Mouse (Mus musculus): ENCODE measurements at regions not wholly inside any gene's neighbourhood (a gene's known extent, or its start where the extent isn't known, plus 50 kb on each side); places are given as distances from the start of the nearest gene placed in this dataset.

DNA sequence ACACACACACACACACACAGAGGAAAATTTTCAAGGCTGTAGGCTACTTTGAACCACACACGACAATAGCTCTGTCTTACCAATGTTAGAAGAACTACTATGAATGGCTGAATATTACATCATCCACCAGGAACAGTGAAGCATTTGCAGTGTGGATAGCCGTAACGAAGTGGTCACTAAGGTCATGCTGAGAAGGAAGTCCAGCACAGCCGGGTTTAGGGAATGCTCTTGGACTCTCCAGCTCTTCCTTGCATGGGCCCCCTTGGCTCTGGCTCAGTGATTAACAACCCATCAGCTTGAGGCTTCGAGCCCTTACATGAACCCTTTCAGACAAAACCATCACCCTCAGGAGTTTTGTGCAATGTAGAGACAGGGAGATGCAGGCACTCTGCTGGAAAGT, 245.3 kb downstream of the Adamts20 start:
- DNase-seq (ENCODE audit: low read depth) = no peak

DNA sequence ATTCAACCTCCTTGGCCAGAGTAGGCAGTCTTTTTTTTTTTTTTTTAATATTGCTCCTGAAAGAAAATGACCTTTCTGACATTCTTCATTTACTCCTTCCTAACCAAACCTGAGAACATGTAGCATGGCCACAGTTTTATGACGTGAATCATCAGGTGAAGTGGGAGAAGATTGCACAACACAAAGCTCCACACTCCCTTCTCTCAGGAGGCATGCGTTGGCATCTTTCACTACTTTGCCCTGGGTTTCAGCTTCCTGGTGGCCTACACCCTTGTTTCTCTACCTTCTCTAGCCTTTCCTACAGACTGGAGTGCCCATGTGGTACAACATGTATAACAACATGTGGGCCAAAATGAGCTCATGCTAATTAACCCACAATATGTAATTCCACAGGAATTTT, 248.5 kb downstream of the Adamts20 start:
- no peak for DNase-seq (ENCODE audit: low read depth)

DNA sequence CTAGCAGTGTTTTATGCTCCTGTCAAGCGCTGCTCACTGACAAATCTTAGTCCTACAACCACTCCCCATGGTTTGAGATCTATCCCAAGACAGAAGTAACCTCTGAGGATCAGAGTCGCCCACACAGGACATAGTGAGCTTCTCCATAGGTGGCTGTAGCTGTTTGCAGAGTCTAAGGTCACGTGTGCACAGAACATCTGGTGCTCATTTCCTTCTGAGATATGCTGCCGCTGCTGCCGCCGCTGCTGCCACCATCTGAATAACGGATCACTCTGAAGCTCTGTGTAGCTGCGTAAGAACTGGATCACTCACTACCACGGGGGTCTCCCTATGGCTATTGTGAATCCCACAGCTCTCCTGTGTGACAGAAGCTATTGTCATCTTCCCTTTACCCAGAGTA, 250.8 kb downstream of the Adamts20 start:
- no peak for DNase-seq (ENCODE audit: low read depth)

GRCm38 (mm10) chr15:94213393-94213792, 251.8 kb downstream of the Adamts20 start:
- DNase-seq (ENCODE audit: low read depth) = no peak

DNA sequence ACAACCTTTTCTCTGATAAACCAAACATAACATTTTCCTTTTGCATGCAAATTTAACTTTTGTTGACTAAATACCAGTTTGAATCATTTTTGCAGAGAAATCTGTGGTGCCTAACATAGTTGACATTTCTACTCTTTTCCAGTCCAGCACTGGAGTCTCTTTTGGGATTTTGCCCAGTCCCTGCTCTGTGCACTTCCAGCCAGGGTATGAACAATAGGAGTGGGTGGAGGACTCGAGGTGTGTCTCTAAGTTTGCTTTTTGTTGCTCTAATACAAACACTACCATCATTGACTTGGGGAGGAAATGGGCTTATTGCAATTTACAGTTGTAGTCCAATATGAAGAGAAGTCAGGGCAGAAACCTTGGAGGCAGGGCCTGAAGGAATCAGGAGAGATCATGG, 256.7 kb downstream of the Adamts20 start:
- DNase-seq (ENCODE audit: low read depth) = no peak

GRCm38 (mm10) chr15:94206454-94206853, 258.8 kb downstream of the Adamts20 start:
- DNase-seq (ENCODE audit: low read depth) = no peak

- no peak for DNase-seq (ENCODE audit: low read depth)
Measured at GRCm38 (mm10) chr15:94205309-94205893, 259.8 kb downstream of the Adamts20 start.

DNA sequence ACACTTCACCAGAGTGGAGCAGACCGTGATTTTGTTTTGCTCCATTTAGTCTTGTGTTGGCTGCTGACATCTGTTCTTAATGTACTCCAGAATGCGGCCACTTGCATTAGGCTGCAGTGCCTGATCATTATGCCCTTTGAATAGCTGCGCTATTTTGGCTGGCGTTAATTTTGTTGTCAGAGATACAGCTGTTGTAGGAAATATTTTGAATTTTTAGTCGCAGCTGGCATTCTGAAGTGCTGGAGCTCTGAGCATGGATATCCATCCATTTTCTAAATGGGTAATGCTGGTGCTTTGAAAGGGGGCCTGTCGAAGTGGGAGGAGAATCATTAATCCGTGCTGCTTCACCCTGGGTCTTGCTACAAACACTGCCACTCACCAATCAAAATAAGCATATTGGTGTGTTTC, 275.1 kb downstream of the Adamts20 start:
- DNase-seq (ENCODE audit: low read depth) = no peak

DNA sequence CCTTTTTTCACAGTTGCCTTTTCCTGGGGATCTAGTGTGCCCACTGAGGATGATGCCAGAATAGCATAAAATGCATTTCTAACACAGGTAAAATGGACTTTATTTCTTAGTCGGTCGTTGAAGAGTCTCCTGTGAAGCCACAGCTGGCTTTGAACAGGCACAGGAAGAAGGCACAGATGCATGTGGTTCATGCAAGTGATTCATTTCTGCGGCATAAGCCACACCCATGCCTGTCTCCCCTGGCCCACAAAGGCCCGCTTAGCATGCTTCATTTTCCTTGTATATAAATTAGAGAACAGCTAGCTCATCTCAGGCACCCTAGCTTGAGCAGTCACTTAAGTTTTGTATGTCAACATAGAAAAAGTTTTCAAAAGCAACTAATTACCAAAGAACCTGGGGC, 277.6 kb downstream of the Adamts20 start:
- no peak for DNase-seq (ENCODE audit: low read depth)

DNA sequence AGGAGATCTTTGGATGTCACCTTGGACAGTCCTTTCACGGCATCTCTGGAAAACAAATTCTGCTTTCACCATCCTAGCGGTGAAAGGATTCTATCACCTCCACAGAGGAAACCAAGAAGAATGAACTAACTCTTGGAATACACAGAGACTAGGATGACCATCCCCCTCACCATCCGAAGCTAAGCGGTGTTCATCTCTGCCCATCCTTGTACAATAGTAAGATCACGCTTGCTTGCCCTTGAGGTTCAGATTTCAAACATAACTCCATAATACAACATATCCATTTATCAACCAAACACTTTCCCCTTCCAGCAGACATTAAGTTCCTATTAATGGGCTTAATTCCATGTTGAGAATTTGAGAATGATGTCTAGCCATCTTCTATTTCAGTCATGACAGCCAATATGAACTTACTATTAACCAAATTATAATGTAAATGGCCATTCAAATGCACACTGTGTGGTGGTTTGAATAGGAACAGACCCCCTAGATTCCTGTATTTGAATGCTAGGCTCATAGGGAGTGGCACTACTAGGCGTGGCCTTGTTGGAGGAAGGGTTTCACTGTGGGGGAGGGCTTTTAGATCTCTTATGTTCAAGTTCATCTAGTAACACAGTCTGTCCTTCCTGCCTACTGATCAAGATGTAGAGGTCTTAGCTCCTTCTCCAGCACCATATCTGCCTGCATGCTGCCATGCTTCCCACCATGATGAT, 281.4 kb downstream of the Adamts20 start:
- DNase-seq (ENCODE audit: low read depth) = no peak

DNA sequence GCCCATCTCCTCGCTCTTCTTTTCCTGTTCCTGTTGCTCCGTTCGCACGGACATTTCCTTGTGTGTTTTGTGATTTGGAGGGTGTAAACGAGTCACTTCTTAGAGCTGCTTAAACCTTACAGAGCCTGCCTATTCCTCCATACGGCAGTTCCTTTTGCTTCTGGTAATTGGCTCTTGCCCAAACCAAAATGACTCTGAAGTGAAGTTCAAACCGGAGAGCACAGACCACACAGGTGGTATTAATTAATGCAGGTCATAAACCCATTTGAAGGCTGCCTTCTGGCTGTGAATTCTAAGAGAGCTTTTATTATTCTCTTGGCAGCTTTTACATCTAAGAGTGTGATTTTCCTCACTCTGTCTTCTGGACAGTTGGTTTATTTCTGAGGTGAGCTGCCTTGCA, 291.1 kb downstream of the Adamts20 start:
- DNase-seq (ENCODE audit: low read depth) = no peak

DNA sequence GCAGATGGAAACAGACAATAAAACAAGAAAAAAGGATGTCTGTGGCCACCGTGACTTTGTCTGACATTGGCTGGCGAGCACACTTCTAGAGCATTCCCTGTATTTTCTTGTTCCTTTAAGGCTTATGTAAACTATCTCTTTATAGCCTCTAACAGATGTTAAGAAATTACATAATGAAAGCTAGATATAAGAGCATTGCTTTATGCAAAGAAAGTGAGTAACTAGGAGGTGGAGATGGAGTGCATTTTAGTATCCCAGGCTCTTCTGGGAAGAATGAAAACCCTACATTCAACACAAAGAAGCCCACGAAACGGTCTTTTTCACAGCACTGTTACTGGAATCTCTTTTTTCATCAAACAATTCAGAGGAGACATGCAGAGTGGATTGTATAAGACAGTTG, 304.4 kb downstream of the Adamts20 start:
- DNase-seq (ENCODE audit: low read depth) = no peak

DNA sequence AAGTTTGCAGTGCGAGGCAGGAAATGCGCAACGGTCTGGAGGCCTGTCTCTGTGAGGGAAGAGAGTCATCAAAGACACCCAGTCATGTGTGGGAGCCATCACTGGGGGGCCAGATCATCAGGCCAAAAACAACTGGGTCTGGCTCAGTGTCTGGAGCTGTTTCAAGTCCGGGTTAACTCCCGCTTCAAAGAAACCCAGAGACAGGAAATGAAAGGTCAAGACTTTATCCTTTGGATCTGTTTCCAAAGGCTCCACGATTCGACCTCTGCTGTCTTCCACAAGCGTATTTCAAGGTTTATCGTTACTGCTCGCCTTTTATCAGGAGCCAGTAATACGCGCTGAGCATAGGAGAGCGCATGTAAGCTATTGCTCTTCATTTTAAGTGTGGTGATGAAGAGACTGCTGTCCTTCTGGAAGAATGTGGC, 325.7 kb downstream of the Adamts20 start:
- no peak for DNase-seq (ENCODE audit: low read depth)

GRCm38 (mm10) chr15:94137159-94137952, 327.9 kb downstream of the Adamts20 start:
- DNase-seq (ENCODE audit: low read depth) = no peak

DNA sequence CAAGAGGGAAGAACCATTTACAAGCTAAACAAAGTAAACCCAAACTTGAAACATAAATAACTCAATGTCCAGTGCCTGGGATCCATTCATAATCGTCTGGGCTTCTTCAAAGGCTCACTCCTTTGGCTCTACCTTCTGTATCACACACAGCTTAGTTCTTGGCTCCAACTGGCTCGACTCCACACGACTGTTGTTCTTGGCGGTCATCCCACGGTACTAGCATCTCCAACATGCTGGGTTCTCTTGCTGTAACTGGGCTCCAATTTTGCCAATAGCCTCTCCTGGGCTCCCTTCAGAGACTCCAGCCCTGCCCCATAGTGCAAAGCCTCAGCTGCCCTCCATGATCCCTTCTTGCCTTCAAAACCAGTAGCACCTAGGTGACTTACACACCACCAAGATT, 352.4 kb downstream of the Adamts20 start:
- peak; percentile 25 for DNase-seq (ENCODE audit: low read depth)

DNA sequence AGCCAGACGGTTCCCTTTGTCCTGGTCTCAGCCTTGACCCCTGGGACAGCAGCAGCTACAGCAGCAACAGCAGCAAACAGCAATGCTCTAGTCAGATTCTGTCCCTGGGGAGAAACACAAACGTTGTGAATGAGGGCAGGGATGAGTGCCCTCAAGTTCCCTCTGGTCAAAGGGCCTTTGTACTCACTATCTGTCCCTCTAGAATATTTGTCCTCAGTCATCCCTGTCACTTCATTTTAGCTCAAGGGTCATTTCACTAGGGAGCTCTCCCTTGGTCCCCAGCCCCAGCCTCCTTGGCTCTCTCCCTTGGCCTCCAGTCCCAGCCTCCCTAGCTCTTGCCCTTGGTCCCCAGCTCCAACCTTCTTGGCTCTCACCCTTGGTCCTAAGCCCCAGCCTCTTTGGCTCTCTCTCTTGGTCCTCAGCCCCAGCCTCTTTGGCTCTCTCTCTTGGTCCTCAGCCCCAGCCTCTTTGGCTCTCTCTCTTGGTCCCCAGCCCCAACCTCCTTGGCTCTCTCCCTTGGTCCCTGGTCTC, 358.0 kb downstream of the Adamts20 start:
- DNase-seq (ENCODE audit: low read depth) = no peak

GRCm38 (mm10) chr15:94090644-94091043, 374.6 kb downstream of the Adamts20 start:
- no peak for DNase-seq (ENCODE audit: low read depth)

GRCm38 (mm10) chr15:94089856-94090255, 375.4 kb downstream of the Adamts20 start:
- DNase-seq (ENCODE audit: low read depth) = no peak

DNA sequence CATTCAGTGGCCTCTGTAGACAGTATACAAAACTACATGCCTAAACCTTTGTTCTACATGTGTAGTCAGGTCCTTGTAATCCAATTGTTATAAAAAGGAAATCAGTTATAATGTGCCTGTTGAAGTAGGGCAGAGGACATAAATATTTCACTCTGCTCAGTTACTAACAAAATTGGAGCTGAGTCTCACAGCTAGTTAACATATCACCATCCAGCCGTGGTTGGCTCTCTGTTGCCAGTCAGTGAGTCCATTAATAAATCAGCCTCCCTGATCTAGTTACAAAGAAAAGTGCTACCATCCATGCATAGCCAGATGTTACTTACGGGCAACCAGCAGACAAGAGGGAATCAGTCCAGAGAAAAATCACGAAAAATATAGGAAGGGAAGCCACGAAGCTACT, 382.8 kb downstream of the Adamts20 start:
- no peak for DNase-seq (ENCODE audit: low read depth)

- DNase-seq (ENCODE audit: low read depth) = no peak
Measured at GRCm38 (mm10) chr15:94077056-94077455, 388.2 kb downstream of the Adamts20 start.

DNA sequence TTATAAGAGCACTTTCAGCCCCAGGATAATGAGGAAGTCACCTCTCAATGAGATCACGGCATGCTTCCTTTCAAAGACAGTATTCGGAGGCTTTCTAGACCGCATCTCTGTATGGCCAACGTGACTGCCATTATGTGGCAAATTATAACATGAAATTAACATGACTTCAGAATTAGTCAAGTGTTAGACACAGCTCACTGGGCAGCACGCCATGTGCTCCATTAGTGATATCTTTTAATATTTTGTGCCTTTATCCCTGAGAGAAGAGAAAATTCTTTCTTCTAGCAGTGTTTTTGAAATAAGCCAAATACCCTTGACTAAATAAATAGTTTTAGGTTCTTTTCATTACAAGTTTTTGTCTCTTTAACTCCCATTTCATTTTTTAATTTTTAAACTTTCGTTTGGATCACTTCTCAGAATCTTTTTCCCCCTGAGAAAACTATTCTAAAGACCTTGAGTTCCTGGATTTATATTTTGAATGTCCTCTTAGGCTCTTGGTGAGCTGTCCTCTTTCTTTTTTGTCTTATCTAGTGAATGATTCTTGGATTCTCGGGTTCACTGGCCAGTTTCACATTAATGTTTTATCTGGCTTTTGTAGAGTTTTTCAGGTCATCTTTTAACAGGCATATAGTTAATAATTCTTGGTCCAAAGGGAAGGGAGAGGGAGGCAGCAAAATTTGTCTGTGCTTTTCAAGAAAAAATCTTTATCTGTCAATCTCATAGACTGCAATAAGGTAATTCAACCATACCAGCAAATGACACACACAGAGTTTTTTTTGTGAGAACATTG, 390.9 kb downstream of the Adamts20 start:
- DNase-seq (ENCODE audit: low read depth) = no peak

GRCm38 (mm10) chr15:94067721-94068120, 397.5 kb downstream of the Adamts20 start:
- DNase-seq (ENCODE audit: low read depth) = no peak

Measured in fibroblast of lung, adult 2 months (primary cell).